Mouse (Mus musculus) embryo, embryonic 11 days (tissue): ENCODE results near the gene Adam11.

Experiments used
- DNase-seq: peaks from one replicate; pipeline ENCODE4 v3.0.0-alpha.2; 2015

The Adam11 gene

GRCm38 (mm10) chr11:102780271-102780985 lies 19.2 kb downstream of the Adam11 start:
- DNase-seq: no peak

- no peak for DNase-seq
Measured at GRCm38 (mm10) chr11:102780986-102781351, 19.7 kb downstream of the Adam11 start.

GRCm38 (mm10) chr11:102781523-102781922 lies 20.3 kb downstream of the Adam11 start:
- no peak for DNase-seq

GRCm38 (mm10) chr11:102783443-102783842 lies 22.2 kb downstream of the Adam11 start:
- no peak for DNase-seq

- no peak for DNase-seq
Measured at GRCm38 (mm10) chr11:102787688-102788177, 26.5 kb downstream of the Adam11 start.

GRCm38 (mm10) chr11:102791682-102792445 lies 30.6 kb downstream of the Adam11 start:
- no peak for DNase-seq

GRCm38 (mm10) chr11:102794157-102794556 lies 32.9 kb downstream of the Adam11 start:
- no peak for DNase-seq

GRCm38 (mm10) chr11:102803453-102803852 lies 42.2 kb downstream of the Adam11 start:
- no peak for DNase-seq

- DNase-seq: no peak
Measured at GRCm38 (mm10) chr11:102808246-102808645, 47.0 kb downstream of the Adam11 start.

- no peak for DNase-seq
Measured at GRCm38 (mm10) chr11:102810721-102811485, 49.7 kb downstream of the Adam11 start.

- DNase-seq: no peak
Measured at GRCm38 (mm10) chr11:102814881-102815280, 53.6 kb downstream of the Adam11 start.

GRCm38 (mm10) chr11:102818121-102819020 lies 57.1 kb downstream of the Adam11 start:
- peak; percentile 78 for DNase-seq

- DNase-seq: peak; percentile 90
Measured at GRCm38 (mm10) chr11:102819021-102819782, 58.0 kb downstream of the Adam11 start, which contains the start of gene Gjc1. Gene Gjc1 (minus strand): TSS chr11:102819700.

- no peak for DNase-seq
Measured at GRCm38 (mm10) chr11:102819783-102820385, 58.6 kb downstream of the Adam11 start.

GRCm38 (mm10) chr11:102820432-102820831 lies 59.2 kb downstream of the Adam11 start:
- no peak for DNase-seq

GRCm38 (mm10) chr11:102821231-102821630 lies 60.0 kb downstream of the Adam11 start:
- no peak for DNase-seq

GRCm38 (mm10) chr11:102826476-102826875 lies 65.2 kb downstream of the Adam11 start:
- DNase-seq: no peak

GRCm38 (mm10) chr11:102827097-102827496 lies 65.9 kb downstream of the Adam11 start:
- no peak for DNase-seq
